Mouse (Mus musculus): ENCODE measurements around the gene 1700023F06Rik.

1700023F06Rik gene

GRCm38 (mm10) chr11:103181911-103182310 is 26.4 kb downstream of the 1700023F06Rik start:
- DNase-seq (ENCODE audit: low spot score in 2 of 2), result no peak

- DNase-seq (ENCODE audit: low spot score in 2 of 2), result no peak
Measured at GRCm38 (mm10) chr11:103181349-103181748, 27.0 kb downstream of the 1700023F06Rik start.

DNA sequence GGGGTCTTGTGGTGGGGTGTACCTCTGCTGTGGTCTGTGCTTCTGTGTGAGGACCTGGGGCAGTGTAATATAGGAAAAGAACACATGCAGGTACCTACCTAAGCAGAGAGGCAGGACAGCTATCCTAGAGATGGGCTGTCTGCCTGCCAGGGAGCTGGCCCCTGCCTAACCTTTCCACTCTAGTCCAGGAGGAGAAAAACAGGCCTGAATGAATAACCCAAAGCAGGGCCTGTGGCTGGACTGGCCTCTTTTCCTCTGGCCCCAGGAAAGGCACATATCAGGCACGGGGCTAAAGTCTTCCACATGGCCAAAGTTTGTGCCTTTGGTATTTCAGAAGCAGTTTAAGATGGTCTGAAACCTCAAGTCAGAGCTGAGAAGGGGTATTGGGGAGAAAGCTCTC is 27.9 kb downstream of the 1700023F06Rik start:
- DNase-seq (ENCODE audit: low spot score in 2 of 2), result no peak

DNA sequence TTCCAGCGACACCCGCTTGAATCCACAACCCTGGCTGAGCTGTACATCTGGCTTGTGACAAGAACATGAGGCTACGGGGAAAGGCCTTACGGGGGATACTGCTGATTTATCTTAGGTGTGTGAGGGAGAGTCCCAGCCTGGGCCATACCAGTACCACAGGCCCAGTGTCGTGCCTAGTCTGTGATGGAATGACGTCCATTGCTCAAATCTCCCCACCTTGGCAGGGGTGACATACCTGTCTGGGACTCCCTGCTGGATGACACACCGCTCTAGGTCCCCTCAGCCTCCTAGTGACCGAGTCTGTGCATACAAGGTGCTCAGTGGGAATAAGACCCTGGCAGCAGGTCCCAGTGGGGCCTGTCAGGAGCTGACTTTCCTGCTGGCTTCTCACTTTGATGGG is 29.6 kb downstream of the 1700023F06Rik start:
- no peak for DNase-seq (ENCODE audit: low spot score in 2 of 2)

GRCm38 (mm10) chr11:103177815-103178485 is 30.4 kb downstream of the 1700023F06Rik start:
- DNase-seq (ENCODE audit: low spot score in 2 of 2), result no peak

GRCm38 (mm10) chr11:103177216-103177615 is 31.1 kb downstream of the 1700023F06Rik start:
- no peak for DNase-seq (ENCODE audit: low spot score in 2 of 2)

DNA sequence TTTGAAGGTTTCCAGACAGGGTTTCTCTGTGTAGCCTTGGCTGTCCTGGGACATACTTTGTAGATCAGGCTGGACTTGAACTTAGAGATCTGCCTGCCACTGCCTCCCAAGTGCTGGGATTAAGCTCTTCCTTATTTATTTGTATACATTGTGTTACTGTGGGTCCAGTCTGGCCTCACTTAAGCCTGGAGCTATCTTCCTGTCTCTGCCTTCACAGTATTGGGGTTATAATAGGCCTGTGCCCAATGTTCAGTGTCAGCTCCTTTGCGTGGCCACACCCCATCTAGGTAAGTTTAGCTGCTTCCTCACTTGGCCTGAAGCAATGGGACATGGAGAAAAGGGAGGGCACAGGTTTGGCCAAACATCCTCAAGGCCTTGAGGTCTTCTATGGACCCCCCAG is 31.8 kb downstream of the 1700023F06Rik start:
- DNase-seq (ENCODE audit: low spot score in 2 of 2), result no peak

DNA sequence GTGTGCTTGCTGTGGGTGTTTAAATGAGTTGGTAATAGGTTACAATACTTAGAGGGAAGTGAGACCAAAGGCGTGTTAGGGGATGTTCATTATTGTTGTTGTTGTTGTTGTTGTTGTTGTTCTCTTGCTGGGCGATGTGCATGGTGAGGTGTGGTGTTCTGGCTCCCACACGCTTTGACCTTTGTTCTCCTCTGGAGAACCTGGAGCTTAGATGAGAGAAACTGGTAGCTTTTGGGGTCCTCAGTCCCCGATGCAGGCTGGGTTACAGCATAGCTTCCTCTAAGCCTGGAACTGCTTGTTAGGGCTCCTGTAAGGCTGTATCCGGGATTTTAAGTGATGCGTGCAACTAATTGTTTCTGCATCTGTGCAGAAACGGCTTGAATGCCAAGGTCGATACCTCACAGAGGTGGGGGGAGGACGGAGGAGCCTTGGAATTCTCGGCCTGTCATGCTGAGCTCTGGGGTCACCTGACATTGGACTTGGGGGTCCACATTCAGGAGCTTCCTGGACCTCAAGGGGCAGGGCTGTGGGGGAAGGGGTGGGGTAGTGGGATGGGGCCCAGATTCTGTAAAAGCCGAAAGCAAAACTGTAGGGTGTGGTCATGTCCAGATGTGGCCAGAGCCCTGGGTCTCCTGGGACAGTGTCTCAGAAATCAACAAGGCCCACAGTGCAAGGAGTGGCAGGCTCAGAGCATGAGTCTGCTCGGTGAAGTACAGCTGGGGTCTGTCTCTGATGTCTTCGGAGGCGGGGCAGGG is 32.5 kb downstream of the 1700023F06Rik start:
- DNase-seq (ENCODE audit: low spot score in 2 of 2), result no peak

- DNase-seq (ENCODE audit: low spot score in 2 of 2), result no peak
Measured at GRCm38 (mm10) chr11:103174891-103175391, 33.4 kb downstream of the 1700023F06Rik start.

DNA sequence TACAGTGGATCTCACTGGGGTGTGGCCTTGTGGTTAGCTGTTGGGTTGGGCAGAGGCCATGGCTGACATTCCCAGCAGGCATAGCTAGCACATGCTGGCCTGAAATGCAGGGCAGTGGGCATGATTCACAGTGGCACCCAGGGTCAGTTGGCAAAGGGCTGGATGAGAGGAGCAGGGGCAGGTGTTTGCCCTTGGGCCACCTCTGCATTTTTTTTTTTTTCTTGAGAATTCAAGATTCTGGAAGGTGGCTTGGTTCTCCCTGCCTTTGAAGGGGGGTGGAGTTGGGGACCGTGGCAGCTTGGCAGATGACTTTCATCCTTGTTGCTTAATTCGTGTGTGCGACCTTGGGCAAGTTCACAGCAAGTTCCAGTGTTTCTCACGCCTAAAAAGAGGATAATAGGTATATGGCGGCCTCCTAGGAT is 33.9 kb downstream of the 1700023F06Rik start:
- DNase-seq (ENCODE audit: low spot score in 2 of 2), result no peak

GRCm38 (mm10) chr11:103173771-103174344 is 34.5 kb downstream of the 1700023F06Rik start:
- no peak for DNase-seq (ENCODE audit: low spot score in 2 of 2)

DNA sequence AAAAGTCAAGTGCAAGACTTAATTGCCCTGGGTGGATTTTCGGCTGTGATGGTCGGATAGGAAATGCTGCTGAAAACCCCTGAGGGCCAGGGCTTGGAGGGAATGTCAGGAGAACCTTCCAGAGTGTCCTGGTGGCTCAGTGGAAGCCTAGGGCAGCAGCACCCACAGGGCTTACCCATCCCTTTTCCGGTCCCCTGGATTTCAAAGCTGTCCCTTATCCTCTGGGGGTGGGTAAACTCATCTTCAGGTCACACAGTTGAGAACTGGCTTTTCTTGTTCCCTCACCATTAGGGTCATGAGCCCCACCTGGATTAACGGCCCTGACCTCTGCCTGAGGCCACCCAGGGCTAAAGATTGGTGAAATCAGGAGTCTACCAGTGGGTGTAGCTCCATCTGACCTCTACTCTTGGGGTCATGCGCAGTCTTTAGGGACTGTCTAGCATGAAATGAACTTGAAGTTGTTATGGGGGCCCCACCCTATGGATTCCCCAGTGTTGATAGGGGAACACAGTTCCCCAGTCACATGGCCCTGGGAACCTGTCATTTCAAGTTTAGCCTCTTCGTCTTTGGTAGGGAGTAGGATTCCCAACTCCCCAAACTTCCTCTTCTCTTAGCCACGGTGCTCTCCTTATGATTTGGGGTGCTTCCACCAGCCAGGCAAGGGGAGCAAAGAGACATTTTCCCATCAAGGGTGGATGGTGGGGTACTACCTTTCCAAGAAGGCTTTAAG is 35.2 kb downstream of the 1700023F06Rik start:
- no peak for DNase-seq (ENCODE audit: low spot score in 2 of 2)

DNA sequence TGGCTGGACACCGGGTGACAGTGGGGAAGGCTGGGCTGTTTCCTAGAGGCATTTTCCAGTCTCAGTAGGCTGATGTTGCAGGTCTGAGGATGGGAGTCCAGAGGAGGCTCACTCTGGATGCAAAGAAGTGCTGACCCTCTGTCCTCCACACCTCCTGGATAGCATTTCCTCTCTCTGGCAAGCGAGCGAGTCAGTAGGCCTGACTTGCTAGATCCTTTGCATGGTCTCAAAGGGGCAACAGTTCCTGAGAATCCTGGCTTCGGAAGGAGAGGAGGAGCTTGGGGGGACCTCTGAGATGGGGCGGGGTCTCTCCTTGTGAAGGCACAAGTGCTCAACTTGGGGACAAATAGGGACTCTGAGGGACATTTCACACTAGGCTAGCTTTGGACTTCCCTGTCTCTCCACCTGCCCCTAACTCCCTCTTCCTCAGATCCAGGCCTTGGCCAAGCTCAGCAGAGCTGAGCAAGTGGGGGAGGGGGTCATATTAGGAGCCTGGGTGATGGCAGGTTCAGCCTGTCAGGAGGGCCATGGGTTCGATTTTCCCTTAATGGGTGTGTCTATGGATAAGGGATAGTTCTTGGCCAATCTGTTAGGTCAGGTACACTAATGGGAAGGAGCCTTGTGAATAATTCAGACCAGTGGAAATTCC is 35.8 kb downstream of the 1700023F06Rik start:
- no peak for DNase-seq (ENCODE audit: low spot score in 2 of 2)

DNA sequence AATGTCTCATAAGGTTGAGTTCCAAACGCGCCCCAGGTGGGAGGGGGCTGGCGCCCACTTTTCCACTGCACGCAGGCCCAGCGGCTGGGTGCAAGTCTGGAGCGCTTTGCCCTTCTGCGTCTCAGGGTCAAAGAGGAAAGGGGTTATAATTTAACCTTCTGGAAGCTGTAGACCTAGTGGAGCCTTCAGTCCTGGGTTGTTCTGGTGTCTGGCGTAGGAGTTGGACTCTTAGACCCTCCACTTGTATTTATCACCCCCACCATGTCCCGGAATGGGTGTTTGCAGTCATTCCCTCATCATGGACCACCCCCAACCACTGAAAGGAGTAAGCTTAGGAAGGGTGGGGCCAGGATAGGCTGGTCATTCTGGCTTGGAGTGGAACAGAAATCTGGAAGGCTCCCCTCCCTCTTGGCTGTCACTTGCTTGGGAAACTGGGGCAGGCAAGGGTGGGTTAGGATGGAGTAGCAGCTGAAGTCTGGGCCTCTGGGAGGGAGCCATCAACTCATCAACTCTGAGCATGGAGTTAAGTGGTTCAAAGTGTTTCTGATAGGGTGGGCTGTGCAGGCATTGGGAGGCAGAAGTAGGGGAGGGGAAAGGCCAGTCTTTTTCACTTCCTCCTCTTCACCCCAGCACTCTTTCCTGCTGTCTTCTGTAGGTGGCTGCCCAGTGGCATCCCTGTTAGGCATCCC is 36.5 kb downstream of the 1700023F06Rik start:
- no peak for DNase-seq (ENCODE audit: low spot score in 2 of 2)

- no peak for DNase-seq (ENCODE audit: low spot score in 2 of 2)
Measured at GRCm38 (mm10) chr11:103171286-103171620, 37.1 kb downstream of the 1700023F06Rik start.

DNA sequence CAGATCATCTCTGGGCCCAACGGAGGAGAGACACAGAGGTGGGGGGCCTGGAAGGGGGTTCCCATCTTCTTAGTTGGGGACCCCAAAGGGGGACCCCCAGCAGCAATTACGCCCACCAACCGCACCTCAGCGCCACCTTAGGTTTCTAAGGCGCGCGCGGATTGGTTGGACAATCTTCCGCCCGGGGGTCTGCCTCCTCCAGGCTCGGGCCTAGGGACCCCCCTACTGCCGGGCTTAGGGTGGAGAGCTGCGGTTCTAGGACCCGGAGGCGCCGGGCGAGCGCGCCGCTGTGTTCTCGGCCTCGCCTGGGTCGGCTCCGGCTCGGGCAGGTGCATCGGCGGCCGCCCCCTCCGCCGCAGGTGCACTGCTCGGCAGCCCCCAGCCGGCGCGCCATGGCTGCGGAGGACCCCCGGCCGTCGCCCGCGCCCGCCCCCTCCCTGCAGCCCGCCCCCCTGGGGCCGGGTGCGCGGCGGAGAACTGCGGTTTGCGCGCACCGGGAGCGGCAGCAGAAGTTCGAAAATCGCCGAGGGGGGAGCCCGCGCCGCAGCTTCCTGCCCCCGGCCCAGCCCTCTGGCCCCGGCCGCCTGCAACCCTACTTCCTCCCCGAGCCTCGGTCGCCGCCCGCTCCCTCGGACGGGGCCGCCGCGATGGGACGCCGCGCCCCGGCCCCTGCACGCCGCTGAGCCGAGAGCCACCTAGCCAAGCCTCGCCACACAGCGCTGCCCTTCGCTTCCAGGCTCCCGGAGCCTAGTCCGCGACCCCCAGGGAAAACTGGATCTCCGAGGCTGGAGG is 37.7 kb downstream of the 1700023F06Rik start, which contains the start of gene Fmnl1:
Gene Fmnl1 (plus strand): TSS at position 614 of the 792 bp plus-strand sequence.
- no peak for DNase-seq (ENCODE audit: low spot score in 2 of 2)

- DNase-seq (ENCODE audit: low spot score in 2 of 2), result no peak
Measured at GRCm38 (mm10) chr11:103170111-103170493, 38.3 kb downstream of the 1700023F06Rik start.

DNA sequence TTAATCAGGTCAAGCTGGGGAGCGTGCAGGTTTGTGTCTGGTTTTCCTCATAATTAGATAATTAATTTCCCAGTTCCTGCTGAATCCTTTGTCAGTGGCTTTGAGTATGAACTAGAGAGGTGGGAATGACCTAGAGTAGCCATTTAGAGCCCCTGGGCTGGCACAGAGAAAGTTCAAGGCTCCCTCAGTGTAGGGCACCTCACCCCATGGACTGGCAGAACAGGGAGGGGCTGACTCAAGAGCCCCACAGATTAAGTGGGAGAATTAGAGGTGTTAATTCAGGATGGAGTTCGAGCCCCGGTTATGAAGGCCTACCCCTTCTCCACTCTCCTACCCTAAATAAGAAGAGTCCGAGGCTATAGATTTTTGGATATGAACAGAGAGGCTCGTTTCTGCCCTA is 38.7 kb downstream of the 1700023F06Rik start:
- no peak for DNase-seq (ENCODE audit: low spot score in 2 of 2)

DNA sequence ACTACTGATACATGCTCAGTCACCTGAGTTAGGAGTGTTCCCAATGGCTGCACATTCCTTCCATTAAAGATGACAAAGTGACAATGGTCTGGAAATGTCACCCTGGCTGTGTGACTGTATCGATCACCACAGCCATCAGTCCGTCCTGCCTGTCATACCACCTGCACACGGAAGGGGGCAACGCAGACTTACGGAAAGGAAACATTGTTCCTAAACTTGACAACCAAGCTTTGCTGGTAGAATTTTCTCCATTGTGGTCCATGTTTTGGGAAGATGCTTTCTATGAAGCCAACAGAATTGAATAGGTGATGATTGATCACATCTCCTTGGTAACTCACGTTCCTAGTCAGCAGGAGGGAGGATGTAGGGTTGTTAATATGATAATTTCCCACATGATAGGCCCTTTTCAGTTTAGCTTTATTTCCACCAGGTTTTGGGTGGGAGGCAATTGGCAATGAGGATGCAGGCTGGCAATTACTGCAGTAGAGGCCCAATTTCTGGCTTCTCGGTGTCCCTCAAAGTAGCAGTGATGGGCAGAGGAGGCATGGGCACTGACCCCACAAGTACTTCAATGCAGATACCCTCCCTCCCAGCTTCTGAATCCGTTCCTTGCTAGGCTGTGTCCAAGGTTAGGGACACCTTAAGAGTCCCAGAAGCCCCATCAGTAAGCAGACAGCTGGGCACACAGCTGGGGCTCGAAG is 39.5 kb downstream of the 1700023F06Rik start:
- peak in 1 of 2 experiments; percentile 45 for DNase-seq (ENCODE audit: low spot score in 2 of 2)

All from urinary bladder, postnatal 4 days (tissue).